Mouse (Mus musculus) liver, embryonic 16.5 days (tissue): Measurements from ENCODE around the gene Itgb8. TPM values are rescaled to one million over a fixed set of nuclear protein-coding genes. Genes with fewer than 3 reads are reported as not detected.

ENCODE experiments used
- ATAC-seq: fragments of 200-750 bp; cut with Nextera tagmentation; 2 replicates; pipeline ENCODE4 v1.8.0; 2017; ENCODE audit warnings: low read depth, mild to moderate bottlenecking, moderate number of reproducible peaks, moderate library complexity
- H3K27ac ChIP-seq: fragments of 300-500 bp; sonication (generic); 2 replicates; pipeline ENCODE4 v1.5.1; 2014; ENCODE audit warnings: mild to moderate bottlenecking, low read length
- H3K27me3 ChIP-seq: fragments of 300-500 bp; sonication (generic); 2 replicates; pipeline ENCODE4 v1.6.1; 2014; ENCODE audit warnings: low read depth, low read length, mixed read lengths; ENCODE audit not compliant: control insufficient read depth, insufficient read depth
- H3K36me3 ChIP-seq: fragments of 300-500 bp; sonication (generic); 2 replicates; pipeline ENCODE4 v1.6.1; 2014; ENCODE audit warnings: mild to moderate bottlenecking; ENCODE audit not compliant: control insufficient read depth, insufficient read depth
- H3K4me1 ChIP-seq: fragments of 300-500 bp; sonication (generic); 2 replicates; pipeline ENCODE4 v1.6.1; 2014; ENCODE audit warnings: low read depth, low read length, mixed read lengths; ENCODE audit not compliant: control insufficient read depth
- H3K4me2 ChIP-seq: fragments of 300-500 bp; sonication (generic); 2 replicates; pipeline ENCODE4 v1.6.1; 2014; ENCODE audit warnings: low read depth, low read length, mixed read lengths
- H3K4me3 ChIP-seq: fragments of 300-500 bp; sonication (generic); 2 replicates; pipeline ENCODE4 v1.5.1; 2014; ENCODE audit warnings: low read depth, mild to moderate bottlenecking, low read length
- H3K9ac ChIP-seq: fragments of 300-500 bp; sonication (generic); 2 replicates; pipeline ENCODE4 v1.6.1; 2014; ENCODE audit warnings: low read depth, low read length
- H3K9me3 ChIP-seq: fragments of 300-500 bp; sonication (generic); replicated peaks from 2 replicates; pipeline ENCODE4 v1.6.1; 2016; ENCODE audit warnings: low read length; ENCODE audit not compliant: control insufficient read depth
- WGBS: fragments of 180-500 bp; shearing (Covaris S2); extraction: QIAGEN DNeasy Blood & Tissue Kit; methylation state at CpG from one replicate; pipeline ENCODE4 v1.1.7; 2014; ENCODE audit not compliant: insufficient replicate concordance; 5-methylcytosine and 5-hydroxymethylcytosine counted together
- polyA plus RNA-seq: library from polyadenylated mRNA; unstranded; fragments of >200 nt; fragmentation: Nextera tagmentation; extraction: Ambion mirVana; gene quantifications from 2 replicates; pipeline ENCODE4 v1.2.1, GENCODE M21; 2015

The Itgb8 gene
- polyA plus RNA-seq, 1 experiment from 2014 or later, result 0.05 TPM

- Histone ChIP-seq H3K4me2 (peak overlapping the region; percentile 48), H3K4me1 (no peaks in the 10 kb centered on the region), H3K9ac (peak overlapping the region; percentile 14; the same call in 1 of the 2 replicates), H3K9me3 (no peaks in the 10 kb centered on the region), H3K4me3 (peak overlapping the region; percentile 40), H3K27ac (no peak overlapping the region), H3K27me3 (peaks cover 20% of the 10 kb centered on the region), H3K36me3 (no peaks in the 10 kb centered on the region)
- ATAC-seq, result peak; percentile 24; the same call in 1 of the 2 replicates
- 1% methylated on average over 35 of the region's 35 CpGs for WGBS
These were observed 494 bp downstream of the Itgb8 start for GRCm38 (mm10) chr12:119237921-119238695.

- Histone ChIP-seq H3K9ac (no peak overlapping the region), H3K4me3 (peak overlapping the region; percentile 40), H3K4me1 (no peaks in the 10 kb centered on the region), H3K27ac (no peak overlapping the region), H3K36me3 (no peaks in the 10 kb centered on the region), H3K4me2 (0 out of 2 replicates have a peak overlapping the region, but pooled peaks have one; percentile 48), H3K27me3 (peaks cover 20% of the 10 kb centered on the region), H3K9me3 (no peaks in the 10 kb centered on the region)
- ATAC-seq, result no peak
- 10% methylated on average over 13 of the region's 13 CpGs for whole genome bisulfite sequencing
These were observed 1.2 kb downstream of the Itgb8 start for GRCm38 (mm10) chr12:119237241-119237920.

GRCm38 (mm10) chr12:119231831-119232230 is 6.8 kb downstream of the Itgb8 start:
- WGBS, result 49% methylated on average over 2 of the region's 2 CpGs
- Histone ChIP-seq H3K9ac (no peak overlapping the region), H3K27me3 (no peaks in the 10 kb centered on the region), H3K4me3 (no peak overlapping the region), H3K36me3 (no peaks in the 10 kb centered on the region), H3K4me2 (no peak overlapping the region), H3K4me1 (no peaks in the 10 kb centered on the region), H3K9me3 (no peaks in the 10 kb centered on the region), H3K27ac (no peak overlapping the region)
- ATAC-seq, result no peak

GRCm38 (mm10) chr12:119230444-119230843 is 8.2 kb downstream of the Itgb8 start:
- no peak overlapping the region for H3K4me3 ChIP-seq
- no peak for ATAC-seq
- no peaks in the 10 kb centered on the region for H3K4me1 ChIP-seq
- H3K27me3 ChIP-seq, result no peaks in the 10 kb centered on the region
- H3K9ac ChIP-seq, result no peak overlapping the region
- no peaks in the 10 kb centered on the region for H3K9me3 ChIP-seq
- no peak overlapping the region for H3K4me2 ChIP-seq
- H3K36me3 ChIP-seq, result no peaks in the 10 kb centered on the region
- no peak overlapping the region for H3K27ac ChIP-seq

DNA sequence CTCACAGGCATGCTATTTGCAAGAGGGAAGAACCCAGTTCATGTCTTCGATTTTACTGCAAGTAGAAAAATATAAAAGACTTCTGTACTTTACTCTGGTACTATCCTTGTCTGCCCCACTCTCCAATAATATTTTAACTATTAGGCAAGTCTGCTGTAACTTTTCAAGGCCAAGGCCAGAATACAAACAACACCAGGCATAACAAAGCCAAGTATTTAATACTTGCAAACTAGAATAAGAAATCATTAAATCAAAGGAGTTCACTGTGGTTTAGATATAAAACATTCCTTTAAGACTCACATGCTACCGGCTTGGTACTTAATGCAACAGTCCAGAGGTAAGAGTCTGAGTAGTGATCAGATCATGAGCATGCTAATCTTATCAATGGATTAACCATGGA is 9.0 kb downstream of the Itgb8 start:
- no peak for ATAC-seq
- no peak overlapping the region for H3K4me3 ChIP-seq
- H3K9me3 ChIP-seq, result no peaks in the 10 kb centered on the region
- no peaks in the 10 kb centered on the region for H3K27me3 ChIP-seq
- no peaks in the 10 kb centered on the region for H3K4me1 ChIP-seq
- no peak overlapping the region for H3K9ac ChIP-seq
- 63% methylated on average over 2 of the region's 2 CpGs for WGBS
- H3K4me2 ChIP-seq, result no peak overlapping the region
- no peaks in the 10 kb centered on the region for H3K36me3 ChIP-seq
- H3K27ac ChIP-seq, result no peak overlapping the region

DNA sequence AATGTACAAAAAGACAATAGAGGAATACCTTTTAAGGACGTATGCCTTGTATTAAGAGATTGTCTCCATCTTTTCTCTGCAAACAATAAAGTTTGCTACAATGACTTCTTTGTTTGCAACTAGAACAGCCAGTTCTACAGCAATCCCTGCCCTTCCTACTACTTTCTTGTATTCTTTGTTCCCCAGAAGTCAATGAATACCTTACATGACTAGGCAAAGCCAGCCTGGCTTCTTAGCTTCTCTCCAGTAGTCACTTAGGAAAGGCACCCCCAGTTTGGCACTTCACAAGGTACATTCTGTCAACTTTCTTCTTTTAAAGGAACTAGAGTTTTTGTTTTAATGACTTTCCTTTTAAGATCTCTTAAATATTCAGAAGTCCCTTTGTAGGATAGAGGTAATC is 10.7 kb downstream of the Itgb8 start:
- H3K9me3 ChIP-seq, result no peaks in the 10 kb centered on the region
- no peak for ATAC-seq
- H3K27me3 ChIP-seq, result no peaks in the 10 kb centered on the region
- H3K9ac ChIP-seq, result no peak overlapping the region
- no peaks in the 10 kb centered on the region for H3K36me3 ChIP-seq
- no peak overlapping the region for H3K4me2 ChIP-seq
- no peak overlapping the region for H3K27ac ChIP-seq
- no peaks in the 10 kb centered on the region for H3K4me1 ChIP-seq
- WGBS, result 39% methylated on average over 1 of the region's 1 CpGs
- no peak overlapping the region for H3K4me3 ChIP-seq

DNA sequence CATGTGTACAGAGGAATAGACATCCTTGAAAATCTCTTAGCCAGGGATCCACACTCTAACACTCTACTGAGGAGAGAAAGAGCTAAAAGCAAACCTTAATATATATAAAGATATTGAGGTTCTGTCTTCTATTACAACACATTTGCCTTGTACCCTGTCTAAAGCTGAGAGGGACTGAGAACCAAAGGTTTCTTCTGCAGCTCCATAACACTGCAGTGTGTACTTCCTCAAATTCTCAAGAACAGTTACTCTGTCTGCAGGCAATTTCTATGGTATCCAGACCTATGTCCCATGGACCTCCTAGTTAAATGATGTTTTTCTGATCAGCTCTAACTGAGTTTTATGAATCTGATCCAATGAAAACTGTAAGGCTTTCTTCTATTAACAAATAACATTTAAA is 13.9 kb downstream of the Itgb8 start:
- Histone ChIP-seq H3K36me3 (no peaks in the 10 kb centered on the region), H3K27ac (no peak overlapping the region), H3K27me3 (no peaks in the 10 kb centered on the region), H3K4me3 (no peak overlapping the region), H3K4me1 (no peaks in the 10 kb centered on the region), H3K4me2 (no peak overlapping the region), H3K9me3 (no peaks in the 10 kb centered on the region), H3K9ac (no peak overlapping the region)
- no peak for ATAC-seq

DNA sequence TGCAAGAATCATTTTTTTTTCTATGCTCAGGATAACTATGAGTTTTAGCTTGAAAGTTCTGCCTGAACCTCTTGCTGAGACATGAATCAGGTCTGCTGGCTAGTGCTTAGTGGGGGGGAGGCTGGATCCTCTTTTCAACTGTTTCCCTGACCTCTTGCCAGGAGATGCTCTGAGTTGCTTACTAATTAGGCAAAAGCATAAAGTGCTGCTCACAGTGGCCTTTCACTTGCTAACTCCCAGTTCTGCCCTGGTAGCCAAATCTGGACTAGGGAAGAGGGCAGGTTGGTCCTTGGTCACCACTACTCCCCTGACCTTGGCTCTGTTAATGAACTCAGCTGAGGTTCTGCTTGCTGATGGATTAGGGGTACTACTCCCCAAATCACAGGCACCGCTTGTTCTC is 19.2 kb downstream of the Itgb8 start:
- ATAC-seq, result no peak
- H3K4me1 ChIP-seq, result no peaks in the 10 kb centered on the region
- 70% methylated on average over 1 of the region's 1 CpGs for WGBS
- H3K36me3 ChIP-seq, result no peaks in the 10 kb centered on the region
- no peak overlapping the region for H3K4me3 ChIP-seq
- H3K9me3 ChIP-seq, result no peaks in the 10 kb centered on the region
- H3K9ac ChIP-seq, result no peak overlapping the region
- H3K27me3 ChIP-seq, result no peaks in the 10 kb centered on the region
- H3K27ac ChIP-seq, result no peak overlapping the region
- H3K4me2 ChIP-seq, result no peak overlapping the region

GRCm38 (mm10) chr12:119217700-119218265 is 20.8 kb downstream of the Itgb8 start:
- Histone ChIP-seq H3K4me2 (no peak overlapping the region), H3K27ac (no peak overlapping the region), H3K4me3 (no peak overlapping the region), H3K4me1 (no peaks in the 10 kb centered on the region), H3K27me3 (no peaks in the 10 kb centered on the region), H3K9ac (no peak overlapping the region), H3K9me3 (no peaks in the 10 kb centered on the region), H3K36me3 (no peaks in the 10 kb centered on the region)
- no peak for ATAC-seq
